Mouse (Mus musculus): ENCODE measurements around the gene Cnfn. TPM values are rescaled to one million over a fixed set of nuclear protein-coding genes. Genes with fewer than 3 reads are reported as not detected.

The Cnfn gene
- polyA plus RNA-seq, 1 experiment, result not detected

GRCm38 (mm10) chr7:25380392-25381283 lies 11.1 kb upstream of the Cnfn start:
- no peak for TF ChIP-seq GATA1 (IDR thresholded peaks at IDR 0.05; ENCODE audit: low read length)

GRCm38 (mm10) chr7:25379551-25380351 lies 10.2 kb upstream of the Cnfn start:
- TF ChIP-seq GATA1 (IDR thresholded peaks at IDR 0.05; ENCODE audit: low read length), result no peak

- TF ChIP-seq GATA1 (IDR thresholded peaks at IDR 0.05; ENCODE audit: low read length), result no peak
These were observed 8.9 kb upstream of the Cnfn start for GRCm38 (mm10) chr7:25378181-25379100.

GRCm38 (mm10) chr7:25377100-25377700 lies 7.7 kb upstream of the Cnfn start:
- TF ChIP-seq GATA1 (IDR thresholded peaks at IDR 0.05; ENCODE audit: low read length), result no peak

GRCm38 (mm10) chr7:25376556-25376955 lies 7.0 kb upstream of the Cnfn start:
- no peak for TF ChIP-seq GATA1 (IDR thresholded peaks at IDR 0.05; ENCODE audit: low read length)

- no peak for TF ChIP-seq GATA1 (IDR thresholded peaks at IDR 0.05; ENCODE audit: low read length)
These were observed 2.9 kb upstream of the Cnfn start for GRCm38 (mm10) chr7:25372441-25372840.

- no peak for TF ChIP-seq GATA1 (IDR thresholded peaks at IDR 0.05; ENCODE audit: low read length)
These were observed 1.2 kb downstream of the Cnfn start for GRCm38 (mm10) chr7:25368333-25368732.

GRCm38 (mm10) chr7:25367632-25368293 lies 1.8 kb downstream of the Cnfn start:
- no peak for TF ChIP-seq GATA1 (IDR thresholded peaks at IDR 0.05; ENCODE audit: low read length)

- TF ChIP-seq GATA1 (IDR thresholded peaks at IDR 0.05; ENCODE audit: low read length), result no peak
These were observed 3.4 kb downstream of the Cnfn start for GRCm38 (mm10) chr7:25365937-25366625.

- no peak for TF ChIP-seq GATA1 (IDR thresholded peaks at IDR 0.05; ENCODE audit: low read length)
These were observed 5.9 kb downstream of the Cnfn start for GRCm38 (mm10) chr7:25363632-25364031.

GRCm38 (mm10) chr7:25363151-25363550 lies 6.4 kb downstream of the Cnfn start:
- TF ChIP-seq GATA1 (IDR thresholded peaks at IDR 0.05; ENCODE audit: low read length), result no peak

- TF ChIP-seq GATA1 (IDR thresholded peaks at IDR 0.05; ENCODE audit: low read length), result no peak
These were observed 10.8 kb downstream of the Cnfn start for GRCm38 (mm10) chr7:25358721-25359206.

GRCm38 (mm10) chr7:25348861-25349260 lies 20.7 kb downstream of the Cnfn start:
- TF ChIP-seq GATA1 (IDR thresholded peaks at IDR 0.05; ENCODE audit: low read length), result no peak

Measured in G1E-ER4 (cell line).